ENCODE assay signal across 8 mouse cellular contexts in genomic region chr14:102982627-102983540, GRCm38 (mm10). TPM values are rescaled to one million over a fixed set of nuclear protein-coding genes. Genes with fewer than 3 reads are reported as not detected.
DNase-seq lines count a peak whose midpoint lies in the region; ATAC-seq and TF ChIP-seq lines count a peak whose summit lies in the region.

TSS of gene Kctd12 (minus strand) at chr14:102982637.

- TF ChIP-seq CTCF in CH12.LX (conservative IDR thresholded peaks at IDR 0.05 in 1 of 2, IDR thresholded peaks at IDR 0.05 in 1 of 2; ENCODE audit: low read depth in 2 of 2, low read length in 2 of 2) = peak in 1 of 2 experiments; percentile 62; a peak in 2 of 4 replicates
- TF ChIP-seq CTCF in heart, postnatal 0 days (IDR thresholded peaks at IDR 0.05; ENCODE audit: low read depth) = peak; percentile 59

- peaks cover 0 to 17% of the 10 kb centered on the region in 2 experiments; a peak in 2 of 4 replicates for H3K4me1 ChIP-seq in CH12.LX (ENCODE audit: control insufficient read depth in 1 of 2, insufficient read depth in 2 of 2)
- H3K4me1 ChIP-seq in forebrain, embryonic 14.5 days (ENCODE audit: control insufficient read depth, insufficient read depth, low read length) = peaks cover 3% of the 10 kb centered on the region
- peaks cover 4% of the 10 kb centered on the region; the same call in 1 of the 2 replicates for H3K4me1 ChIP-seq in heart, postnatal 0 days (ENCODE audit: control insufficient read depth, insufficient read depth)
- H3K4me1 ChIP-seq in liver, embryonic 15.5 days (replicated peaks) = peaks cover 8% of the 10 kb centered on the region; the same call in 1 of the 2 replicates
- H3K4me1 ChIP-seq in stomach, embryonic 15.5 days = 0 out of 2 replicates have a peak, but pooled peaks cover 5% of the 10 kb centered on the region

- peak; percentile 83 for TF ChIP-seq EP300 in CH12.LX (IDR thresholded peaks at IDR 0.05; ENCODE audit: low read length)
- no peak for TF ChIP-seq EP300 in heart, postnatal 0 days (IDR thresholded peaks at IDR 0.05; ENCODE audit: low read depth)

- peak within 1 kb of the TSS; percentile 85 for H3K9ac ChIP-seq in CH12.LX (ENCODE audit: insufficient read depth, low read depth)
- H3K9ac ChIP-seq in forebrain, embryonic 14.5 days (ENCODE audit: low read length) = peak within 1 kb of the TSS; percentile 74
- H3K9ac ChIP-seq in heart, postnatal 0 days (replicated peaks; ENCODE audit: low read depth, low read length) = peak within 1 kb of the TSS; percentile 67
- H3K9ac ChIP-seq in liver, embryonic 15.5 days = peak within 1 kb of the TSS; percentile 45; the same call in 1 of the 2 replicates
- H3K9ac ChIP-seq in stomach, embryonic 15.5 days = peak within 1 kb of the TSS; percentile 54

- peak within 1 kb of the TSS; percentile 92 for H3K27ac ChIP-seq in CH12.LX (ENCODE audit: insufficient read depth, low read depth)
- peak within 1 kb of the TSS; percentile 48; the same call in 1 of the 2 replicates for H3K27ac ChIP-seq in forebrain, embryonic 14.5 days (ENCODE audit: low read depth, low read length)
- peak within 1 kb of the TSS; percentile 89 for H3K27ac ChIP-seq in heart, postnatal 0 days (ENCODE audit: low read depth)
- peak within 1 kb of the TSS; percentile 83 for H3K27ac ChIP-seq in liver, embryonic 15.5 days (replicated peaks)
- peak within 1 kb of the TSS; percentile 97 for H3K27ac ChIP-seq in stomach, embryonic 15.5 days

- TF ChIP-seq POLR2A in CH12.LX (IDR thresholded peaks at IDR 0.05; ENCODE audit: low read depth, low read length) = peak; percentile 63

- peaks cover 30% of the 10 kb centered on the region for H3K79me2 ChIP-seq in CH12.LX (replicated peaks; ENCODE audit: control insufficient read depth, extremely low read depth, insufficient read depth, poor library complexity, severe bottlenecking)

- dilution Hi-C loops in CH12.LX (cut with MboI; ENCODE audit: extremely low pct_ligation_motif_present, extremely low pct_unique_long_range_greater_than_20kb, low sequenced_read_pairs) = loop anchor here (25.0 kb wide), 1 partner anchor 171 kb away; no protein-coding TSS in a partner anchor

- TF ChIP-seq RAD21 in CH12.LX (IDR thresholded peaks at IDR 0.05; ENCODE audit: low read depth, low read length) = peak; percentile 19

- H3K4me3 ChIP-seq in CH12.LX (replicated peaks in 1 of 3; ENCODE audit: low read depth in 2 of 3, low read length in 2 of 3, poor library complexity in 1 of 3) = peak within 1 kb of the TSS; percentile 70 to 82 (median 73)
- H3K4me3 ChIP-seq in forebrain, embryonic 14.5 days (ENCODE audit: low read depth, low read length) = peak within 1 kb of the TSS; percentile 66
- H3K4me3 ChIP-seq in heart, postnatal 0 days (ENCODE audit: low read depth, low read length) = peak within 1 kb of the TSS; percentile 59
- peak within 1 kb of the TSS; percentile 59 for H3K4me3 ChIP-seq in liver, embryonic 15.5 days (replicated peaks)
- peak within 1 kb of the TSS; percentile 66 for H3K4me3 ChIP-seq in stomach, embryonic 15.5 days (replicated peaks)

- peak; percentile 88 for DNase-seq in CH12.LX (ENCODE audit: extremely low read depth)
- peak; percentile 80 for DNase-seq in cerebellum, adult 11-12 months
- DNase-seq in forebrain, embryonic 14.5 days (ENCODE audit: low spot score) = peak; percentile 82
- peak; percentile 86 for DNase-seq in heart, postnatal 0 days (ENCODE audit: low spot score)
- peak; percentile 89 to 96 for DNase-seq in kidney, postnatal 25 days
- DNase-seq in neural tube, embryonic 10.5 days (ENCODE audit: extremely low spot score, low spot score) = peak; percentile 91

- peaks cover 0 to 4% of the 10 kb centered on the region in 2 experiments for H3K36me3 ChIP-seq in CH12.LX (replicated peaks in 1 of 2; ENCODE audit: control insufficient read depth in 1 of 2, insufficient read depth in 1 of 2, low read length in 1 of 2)
- H3K36me3 ChIP-seq in forebrain, embryonic 14.5 days (ENCODE audit: control insufficient read depth, insufficient read depth, low read length) = no peaks in the 10 kb centered on the region
- H3K36me3 ChIP-seq in heart, postnatal 0 days (replicated peaks; ENCODE audit: control insufficient read depth, insufficient read depth, low read length) = no peaks in the 10 kb centered on the region
- H3K36me3 ChIP-seq in liver, embryonic 15.5 days (replicated peaks) = no peaks in the 10 kb centered on the region
- no peaks in the 10 kb centered on the region for H3K36me3 ChIP-seq in stomach, embryonic 15.5 days

- H3K9me3 ChIP-seq in CH12.LX (replicated peaks; ENCODE audit: low read length) = no peaks in the 10 kb centered on the region
- no peaks in the 10 kb centered on the region for H3K9me3 ChIP-seq in forebrain, embryonic 14.5 days (replicated peaks; ENCODE audit: control insufficient read depth, low read length)
- no peaks in the 10 kb centered on the region for H3K9me3 ChIP-seq in heart, postnatal 0 days (replicated peaks; ENCODE audit: control insufficient read depth, low read length)
- H3K9me3 ChIP-seq in liver, embryonic 15.5 days (replicated peaks) = no peaks in the 10 kb centered on the region
- H3K9me3 ChIP-seq in stomach, embryonic 15.5 days = no peaks in the 10 kb centered on the region

- ATAC-seq in forebrain, embryonic 14.5 days = peak; percentile 91
- ATAC-seq in heart, postnatal 0 days (ENCODE audit: insufficient read depth, low read depth) = peak; percentile 92
- peak; percentile 91 for ATAC-seq in liver, embryonic 15.5 days (ENCODE audit: insufficient read depth)
- peak; percentile 92 for ATAC-seq in stomach, embryonic 15.5 days (ENCODE audit: insufficient read depth, low FRiP score, low read depth)

- peak within 1 kb of the TSS; percentile 89 for H3K4me2 ChIP-seq in CH12.LX (ENCODE audit: insufficient read depth, low read depth, poor library complexity, severe bottlenecking)
- H3K4me2 ChIP-seq in forebrain, embryonic 14.5 days (ENCODE audit: low read length) = peak within 1 kb of the TSS; percentile 98
- H3K4me2 ChIP-seq in heart, postnatal 0 days (ENCODE audit: low read depth, low read length) = peak within 1 kb of the TSS; percentile 96
- peak within 1 kb of the TSS; percentile 75 for H3K4me2 ChIP-seq in liver, embryonic 15.5 days
- H3K4me2 ChIP-seq in stomach, embryonic 15.5 days = peak within 1 kb of the TSS; percentile 91

- no peaks in the 10 kb centered on the region for H3K27me3 ChIP-seq in CH12.LX (replicated peaks)
- peaks cover 2% of the 10 kb centered on the region; the same call in 1 of the 2 replicates for H3K27me3 ChIP-seq in forebrain, embryonic 14.5 days (replicated peaks; ENCODE audit: control insufficient read depth, insufficient read depth, low read length)
- H3K27me3 ChIP-seq in heart, postnatal 0 days (ENCODE audit: control insufficient read depth, insufficient read depth, low read length) = no peaks in the 10 kb centered on the region
- peaks cover 57% of the 10 kb centered on the region for H3K27me3 ChIP-seq in liver, embryonic 15.5 days
- no peaks in the 10 kb centered on the region for H3K27me3 ChIP-seq in stomach, embryonic 15.5 days (replicated peaks)

- in situ Hi-C loops in CH12.LX (cut with MboI; ENCODE audit: low pct_ligation_motif_present, low pct_unique_long_range_greater_than_20kb, low sequenced_read_pairs) = loop anchor here (5.0 to 25.0 kb wide), 3 partner anchors 76 to 471 kb away; no protein-coding TSS in a partner anchor

- WGBS in forebrain, embryonic 14.5 days = 3% methylated on average over 56 of the region's 66 CpGs
- 1% methylated on average over 43 of the region's 66 CpGs for WGBS in heart, postnatal 0 days
- under 1% methylated on average over 57 of the region's 66 CpGs for WGBS in liver, embryonic 15.5 days (ENCODE audit: insufficient replicate concordance)
- 2% methylated on average over 54 of the region's 66 CpGs for WGBS in stomach, embryonic 15.5 days

TF ChIP-seq in CH12.LX, 34 proteins besides CTCF, POLR2A, EP300 and RAD21 (continues in another document):
- peak; percentile 28; the same call in 1 of the 2 replicates for TF ChIP-seq TCF12 (IDR thresholded peaks at IDR 0.05; ENCODE audit: low read depth, low read length)
- no peak for TF ChIP-seq PAX5 (IDR thresholded peaks at IDR 0.05; ENCODE audit: low read length)
- TF ChIP-seq MYC (IDR thresholded peaks at IDR 0.05; ENCODE audit: low read depth, low read length) = no peak; the same call in none of the 2 replicates
- no peak for TF ChIP-seq SMC3 (IDR thresholded peaks at IDR 0.05; ENCODE audit: low read depth, low read length)
- TF ChIP-seq JUND (conservative IDR thresholded peaks at IDR 0.05; ENCODE audit: low read depth, low read length) = peak; percentile 64; the same call in 1 of the 2 replicates
- TF ChIP-seq GABPA (IDR thresholded peaks at IDR 0.05; ENCODE audit: insufficient replicate concordance, low read depth, low read length) = no peak
- TF ChIP-seq MAX (IDR thresholded peaks at IDR 0.05; ENCODE audit: low read length) = no peak
- no peak for TF ChIP-seq USF1 (IDR thresholded peaks at IDR 0.05; ENCODE audit: low read depth, low read length)
- no peak; the same call in 1 of the 2 replicates for TF ChIP-seq SIN3A (IDR thresholded peaks at IDR 0.05; ENCODE audit: low read length)
- peak; percentile 94 for TF ChIP-seq IRF4 (IDR thresholded peaks at IDR 0.05; ENCODE audit: low read depth, low read length)
- no peak for TF ChIP-seq UBTF (IDR thresholded peaks at IDR 0.05; ENCODE audit: low read depth, low read length)
- TF ChIP-seq ETS1 (conservative IDR thresholded peaks at IDR 0.05; ENCODE audit: low read depth, low read length) = peak; percentile 66; the same call in 1 of the 2 replicates
- no peak for TF ChIP-seq NRF1 (IDR thresholded peaks at IDR 0.05; ENCODE audit: low read depth, low read length)
- TF ChIP-seq MXI1 (IDR thresholded peaks at IDR 0.05; ENCODE audit: low read depth, low read length) = peak; percentile 38; the same call in 1 of the 2 replicates
- no peak; the same call in 1 of the 2 replicates for TF ChIP-seq CHD1 (IDR thresholded peaks at IDR 0.05; ENCODE audit: low read depth, low read length)
- no peak for TF ChIP-seq ZKSCAN1 (IDR thresholded peaks at IDR 0.05; ENCODE audit: borderline replicate concordance, low read depth, low read length)
- TF ChIP-seq MEF2A (IDR thresholded peaks at IDR 0.05; ENCODE audit: borderline replicate concordance, low read depth, low read length) = peak; percentile 24; the same call in 1 of the 2 replicates
- TF ChIP-seq HCFC1 (IDR thresholded peaks at IDR 0.05; ENCODE audit: low read depth, low read length) = no peak; the same call in none of the 2 replicates

RNA-seq across cellular contexts. Expression of gene Kctd12, which starts in this region (rescaled TPM):
- 29.8 and 35.4 TPM in 2 replicates for total RNA-seq in CH12.LX (2012; rRNA removed)
- total RNA-seq in CH12.LX (2014; rRNA removed) = 21.8 and 23.5 TPM in 2 replicates
- polyA plus RNA-seq in CH12.LX (2012; ENCODE audit: insufficient read length, low read depth) = 17.5 and 21.4 TPM in 2 replicates
- 10.8 and 12.7 TPM in 2 replicates for polyA plus RNA-seq in forebrain, embryonic 14.5 days (2014; fragmentation: Nextera tagmentation; extraction: Ambion mirVana)
- total RNA-seq in heart, postnatal 0 days (2014; rRNA removed; ENCODE audit: low replicate concordance) = 28.2 and 32.3 TPM in 2 replicates
- polyA plus RNA-seq in heart, postnatal 0 days (2015; fragmentation: Nextera tagmentation; extraction: Ambion mirVana) = 4.6 and 6.4 TPM in 2 replicates
- polyA plus RNA-seq in liver, embryonic 15.5 days (2015; fragmentation: Nextera tagmentation; extraction: Ambion mirVana) = 2.2 and 2.5 TPM in 2 replicates
- 14.8 and 19.2 TPM in 2 replicates for polyA plus RNA-seq in stomach, embryonic 15.5 days (2015; fragmentation: Nextera tagmentation; extraction: Ambion mirVana)

Comparison
In these comparisons a context has a peak if more than half of its experiments do, and no peak if none do; other contexts are left out.
1. Peak in every context shown above with its lines: DNase-seq, ATAC-seq, H3K4me3 ChIP-seq and H3K27ac ChIP-seq.